Mouse (Mus musculus): ENCODE results near the gene Rabep1. TPM values are rescaled to one million over a fixed set of nuclear protein-coding genes. Genes with fewer than 3 reads are reported as not detected.
A peak's percentile ranks its signal among the peaks of the same experiment; 100 is the strongest.
"Not testable (repeated sequence)": the region's sequence is repeated elsewhere in the genome, so short reads cannot be mapped to it uniquely, and the experiment has no call there.

The Rabep1 gene
- polyA plus RNA-seq, 1 experiment from 2014 or later = 55.2 TPM

- Histone ChIP-seq H3K9ac (no peak overlapping the region), H3K9me3 (peaks cover 8% of the 10 kb centered on the region; the same call in 1 of the 2 replicates), H3K27ac (no peak overlapping the region), H3K27me3 (0 out of 2 replicates have a peak, but pooled peaks cover 3% of the 10 kb centered on the region), H3K36me3 (replicated peaks) (no peaks in the 10 kb centered on the region), H3K4me2 (no peak overlapping the region), H3K4me3 (replicated peaks) (no peak overlapping the region), H3K4me1 (no peaks in the 10 kb centered on the region)
- 96% methylated on average over 3 of the region's 3 CpGs for WGBS
- ATAC-seq (ENCODE audit: low FRiP score) = no peak
Measured at GRCm38 (mm10) chr11:70837031-70837430, 7.5 kb upstream of the Rabep1 start.

DNA sequence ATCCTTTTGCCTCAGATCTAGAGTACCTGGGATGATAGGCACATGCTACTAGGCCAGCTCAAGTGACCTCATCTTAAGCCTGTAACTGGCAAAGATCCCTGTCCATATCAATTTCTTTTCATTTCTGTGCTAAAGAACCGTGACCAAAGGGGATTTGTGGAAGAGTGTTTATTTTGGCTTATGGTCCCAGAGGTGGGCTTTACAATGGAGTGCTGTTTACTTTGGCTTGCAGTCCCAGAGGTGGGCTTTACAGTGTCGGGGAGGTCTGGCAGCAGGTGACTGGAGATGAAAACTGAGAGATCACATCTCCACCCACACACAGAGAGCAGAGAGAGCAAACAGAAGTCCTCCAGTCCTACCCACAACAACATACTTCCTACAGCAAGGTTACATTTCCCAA is 6.0 kb upstream of the Rabep1 start:
- H3K9ac ChIP-seq = no peak overlapping the region
- no peak overlapping the region for H3K27ac ChIP-seq
- no peaks in the 10 kb centered on the region for H3K36me3 ChIP-seq (replicated peaks)
- no peak for ATAC-seq (ENCODE audit: low FRiP score)
- H3K27me3 ChIP-seq = 0 out of 2 replicates have a peak, but pooled peaks cover 5% of the 10 kb centered on the region
- no peak overlapping the region for H3K4me2 ChIP-seq
- H3K4me3 ChIP-seq (replicated peaks) = no peak overlapping the region
- peaks cover 4% of the 10 kb centered on the region; the same call in 1 of the 2 replicates for H3K9me3 ChIP-seq
- no peaks in the 10 kb centered on the region for H3K4me1 ChIP-seq
- 66% methylated on average over 2 of the region's 2 CpGs for WGBS

DNA sequence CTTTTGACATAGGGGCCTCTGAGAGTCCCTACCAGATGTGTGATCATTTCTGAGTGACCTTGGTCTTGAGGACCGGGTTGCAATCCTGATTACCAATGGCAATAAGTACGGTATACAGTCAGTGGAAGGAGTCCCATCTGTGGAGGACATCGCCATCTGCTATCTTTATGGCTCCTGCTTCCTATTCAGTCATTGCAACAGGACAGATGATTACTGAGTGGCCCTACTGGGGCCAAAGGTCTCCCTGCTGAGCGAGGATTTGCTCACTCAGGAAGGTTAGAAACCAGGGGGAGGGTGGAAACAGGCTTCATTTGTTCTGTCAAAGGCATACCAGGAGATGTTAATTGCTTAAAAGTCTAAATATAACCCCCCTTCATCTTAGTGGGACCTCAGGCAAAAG is 1.6 kb upstream of the Rabep1 start:
- no peak overlapping the region for H3K4me3 ChIP-seq (replicated peaks)
- H3K9me3 ChIP-seq = no peaks in the 10 kb centered on the region
- H3K4me2 ChIP-seq = no peak overlapping the region
- WGBS = 67% methylated on average over 4 of the region's 4 CpGs
- no peak overlapping the region for H3K27ac ChIP-seq
- no peak for ATAC-seq (ENCODE audit: low FRiP score)
- peaks cover 19% of the 10 kb centered on the region for H3K4me1 ChIP-seq
- no peak overlapping the region for H3K9ac ChIP-seq
- H3K27me3 ChIP-seq = 0 out of 2 replicates have a peak, but pooled peaks cover 10% of the 10 kb centered on the region
- no peaks in the 10 kb centered on the region for H3K36me3 ChIP-seq (replicated peaks)

GRCm38 (mm10) chr11:70843701-70844551 is 652 bp upstream of the Rabep1 start:
- H3K27ac ChIP-seq = no peak overlapping the region
- 17% methylated on average over 12 of the region's 12 CpGs for WGBS

GRCm38 (mm10) chr11:70845457-70845978 is 940 bp downstream of the Rabep1 start:
- H3K9me3 ChIP-seq = no peaks in the 10 kb centered on the region
- 8% methylated on average over 19 of the region's 19 CpGs for WGBS
- H3K4me1 ChIP-seq = peaks cover 19% of the 10 kb centered on the region
- H3K27ac ChIP-seq = no peak overlapping the region
- no peaks in the 10 kb centered on the region for H3K36me3 ChIP-seq (replicated peaks)
- peak overlapping the region; percentile 99 for H3K9ac ChIP-seq
- no peak for ATAC-seq (ENCODE audit: low FRiP score)
- peak overlapping the region; percentile 99 for H3K4me3 ChIP-seq (replicated peaks)
- 0 out of 2 replicates have a peak, but pooled peaks cover 10% of the 10 kb centered on the region for H3K27me3 ChIP-seq
- peak overlapping the region; percentile 60 for H3K4me2 ChIP-seq

More at GRCm38 (mm10) chr11:70843701-70844551, 652 bp upstream of the Rabep1 start:
- Histone ChIP-seq H3K4me1 (peaks cover 19% of the 10 kb centered on the region), H3K4me2 (peak overlapping the region; percentile 60), H3K9me3 (no peaks in the 10 kb centered on the region), H3K9ac (peak overlapping the region; percentile 33; the same call in 1 of the 2 replicates), H3K27me3 (0 out of 2 replicates have a peak, but pooled peaks cover 10% of the 10 kb centered on the region), H3K4me3 (replicated peaks) (peak overlapping the region; percentile 99), H3K36me3 (replicated peaks) (no peaks in the 10 kb centered on the region)
- peak; percentile 31 for ATAC-seq (ENCODE audit: low FRiP score)

DNA sequence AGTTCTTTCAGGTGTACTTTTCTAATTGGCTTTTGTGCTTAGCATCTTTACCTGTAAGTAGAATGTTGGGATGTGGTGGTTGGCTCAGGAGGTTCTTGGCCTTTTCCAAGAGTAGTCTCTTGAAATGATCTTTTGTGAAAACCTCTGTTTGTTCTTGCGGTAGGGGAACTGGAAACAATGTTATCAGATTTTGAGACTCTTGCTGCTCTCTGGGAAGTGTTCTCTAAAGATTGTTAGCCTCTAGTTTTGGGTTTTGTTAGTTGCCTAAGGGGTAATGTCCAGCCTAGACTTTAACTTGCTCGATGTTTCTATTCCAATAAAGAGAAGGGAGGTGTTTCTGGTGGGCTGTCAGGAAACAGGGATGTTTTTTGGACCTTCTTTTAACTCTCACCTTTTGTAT is 1.5 kb downstream of the Rabep1 start:
- Histone ChIP-seq H3K36me3 (replicated peaks) (no peaks in the 10 kb centered on the region), H3K4me1 (peaks cover 19% of the 10 kb centered on the region), H3K4me3 (replicated peaks) (peak overlapping the region; percentile 99), H3K27ac (no peak overlapping the region), H3K9ac (peak overlapping the region; percentile 99; the same call in 1 of the 2 replicates), H3K4me2 (peak overlapping the region; percentile 60), H3K27me3 (0 out of 2 replicates have a peak, but pooled peaks cover 10% of the 10 kb centered on the region), H3K9me3 (no peaks in the 10 kb centered on the region)
- WGBS = 47% methylated on average over 2 of the region's 2 CpGs
- no peak for ATAC-seq (ENCODE audit: low FRiP score)

- Histone ChIP-seq H3K4me1 (no peaks in the 10 kb centered on the region), H3K4me3 (replicated peaks) (no peak overlapping the region), H3K9ac (no peak overlapping the region), H3K9me3 (no peaks in the 10 kb centered on the region), H3K27me3 (no peaks in the 10 kb centered on the region), H3K27ac (no peak overlapping the region), H3K36me3 (replicated peaks) (no peaks in the 10 kb centered on the region), H3K4me2 (no peak overlapping the region)
- no peak for ATAC-seq (ENCODE audit: low FRiP score)
- 86% methylated on average over 1 of the region's 1 CpGs for WGBS
Measured at GRCm38 (mm10) chr11:70860371-70860770, 15.8 kb downstream of the Rabep1 start.

DNA sequence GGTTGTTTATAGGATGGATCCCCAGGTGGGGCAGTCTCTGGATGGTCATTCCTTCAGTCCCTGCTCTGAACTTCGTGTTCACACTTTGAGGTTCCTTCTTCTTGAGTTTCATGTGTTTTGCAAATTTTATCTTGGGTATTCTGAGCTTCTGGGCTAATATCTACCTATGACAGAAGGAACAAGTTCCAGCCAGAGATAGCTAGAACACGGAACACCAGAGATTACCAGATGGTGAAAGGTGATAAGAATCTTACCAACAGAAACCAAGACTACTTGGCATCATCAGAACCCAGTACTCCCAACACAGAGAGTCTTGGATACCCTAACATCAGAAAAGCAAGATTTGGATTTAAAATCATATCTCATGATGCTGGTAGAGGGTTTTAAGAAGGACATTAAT is 18.6 kb downstream of the Rabep1 start:
- not testable (repeated sequence) for H3K4me1 ChIP-seq; H3K36me3 ChIP-seq (replicated peaks); H3K4me2 ChIP-seq; H3K9ac ChIP-seq; ATAC-seq (ENCODE audit: low FRiP score); H3K9me3 ChIP-seq; H3K4me3 ChIP-seq (replicated peaks); H3K27me3 ChIP-seq; H3K27ac ChIP-seq
- 85% methylated on average over 2 of the region's 2 CpGs for whole genome bisulfite sequencing

DNA sequence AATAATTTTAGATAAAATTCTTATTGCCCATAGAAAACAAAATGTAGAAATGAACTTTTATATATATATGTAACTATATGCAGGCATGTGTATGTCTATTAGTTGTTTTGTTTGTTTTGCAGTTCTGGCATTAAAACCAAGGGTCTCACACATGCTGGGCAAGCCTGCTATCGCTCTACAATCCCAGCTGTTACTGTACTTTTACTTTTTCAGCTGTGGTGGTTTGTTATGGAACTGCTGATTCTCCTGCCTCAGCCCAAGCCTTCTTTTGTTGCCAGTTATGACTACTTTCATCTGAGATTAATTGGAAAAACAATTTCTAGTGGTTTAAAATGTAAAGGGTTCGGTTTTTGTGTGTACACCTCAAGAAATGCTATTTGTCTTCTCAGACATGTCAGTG is 20.6 kb downstream of the Rabep1 start:
- ATAC-seq (ENCODE audit: low FRiP score) = no peak
- H3K4me3 ChIP-seq (replicated peaks) = no peak overlapping the region
- no peak overlapping the region for H3K9ac ChIP-seq
- H3K36me3 ChIP-seq (replicated peaks) = no peaks in the 10 kb centered on the region
- 88% methylated on average over 2 of the region's 2 CpGs for WGBS
- H3K4me2 ChIP-seq = no peak overlapping the region
- H3K27me3 ChIP-seq = no peaks in the 10 kb centered on the region
- no peaks in the 10 kb centered on the region for H3K9me3 ChIP-seq
- no peaks in the 10 kb centered on the region for H3K4me1 ChIP-seq
- no peak overlapping the region for H3K27ac ChIP-seq

- WGBS = 91% methylated on average over 3 of the region's 3 CpGs
- no peak for ATAC-seq (ENCODE audit: low FRiP score)
- H3K36me3 ChIP-seq (replicated peaks) = no peaks in the 10 kb centered on the region
- no peak overlapping the region for H3K27ac ChIP-seq
- no peaks in the 10 kb centered on the region for H3K27me3 ChIP-seq
- no peaks in the 10 kb centered on the region for H3K9me3 ChIP-seq
- H3K4me2 ChIP-seq = no peak overlapping the region
- no peak overlapping the region for H3K4me3 ChIP-seq (replicated peaks)
- no peak overlapping the region for H3K9ac ChIP-seq
- H3K4me1 ChIP-seq = peaks cover 4% of the 10 kb centered on the region; the same call in 1 of the 2 replicates
Measured at GRCm38 (mm10) chr11:70869263-70869662, 24.7 kb downstream of the Rabep1 start.

DNA sequence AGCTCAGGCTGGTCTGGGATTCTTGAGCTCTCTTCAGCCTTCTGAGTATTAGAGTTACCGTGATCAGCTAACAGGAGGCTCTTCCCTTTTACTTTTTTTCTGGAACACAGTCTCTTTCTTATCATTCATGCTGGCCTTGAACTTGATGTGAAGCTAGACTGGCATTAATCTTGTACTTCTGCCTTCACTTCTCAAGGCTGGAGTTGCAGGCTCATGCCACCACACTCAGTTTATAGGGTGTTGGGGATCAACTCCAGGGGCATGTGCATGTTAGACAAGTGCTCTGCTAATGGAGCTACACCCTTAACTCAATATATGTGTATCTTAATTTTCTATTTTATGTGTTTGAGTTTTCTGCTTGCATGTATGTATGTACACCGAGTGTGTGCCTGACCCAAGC is 25.2 kb downstream of the Rabep1 start:
- WGBS = 94% methylated on average over 2 of the region's 2 CpGs
- Histone ChIP-seq H3K4me1 (peaks cover 4% of the 10 kb centered on the region; the same call in 1 of the 2 replicates), H3K27me3 (no peaks in the 10 kb centered on the region), H3K9me3 (no peaks in the 10 kb centered on the region), H3K9ac (no peak overlapping the region), H3K4me2 (no peak overlapping the region), H3K36me3 (replicated peaks) (no peaks in the 10 kb centered on the region), H3K27ac (no peak overlapping the region), H3K4me3 (replicated peaks) (no peak overlapping the region)
- no peak for ATAC-seq (ENCODE audit: low FRiP score)

DNA sequence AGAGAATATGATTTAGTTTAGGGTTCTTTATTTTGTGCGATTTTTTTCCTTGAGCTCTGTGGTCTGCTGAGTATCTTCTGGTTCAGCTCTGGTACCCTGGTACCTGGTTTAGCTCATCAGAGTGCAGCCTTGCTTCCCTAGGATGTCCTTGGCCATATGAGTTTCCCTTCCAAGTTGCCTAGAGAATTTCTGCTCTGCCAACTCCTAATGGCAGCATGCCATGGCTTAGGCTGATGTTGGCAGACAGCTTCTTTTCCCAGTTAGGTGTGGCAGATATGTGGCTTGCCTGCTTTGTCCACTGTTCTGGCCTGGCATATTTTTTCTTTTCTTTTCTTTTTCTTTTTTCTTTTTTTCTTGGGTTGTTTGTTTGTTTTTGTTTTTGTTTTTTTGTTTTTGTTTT is 25.8 kb downstream of the Rabep1 start:
- Histone ChIP-seq H3K27ac (no peak overlapping the region), H3K4me3 (replicated peaks) (no peak overlapping the region), H3K36me3 (replicated peaks) (no peaks in the 10 kb centered on the region), H3K4me1 (peaks cover 4% of the 10 kb centered on the region; the same call in 1 of the 2 replicates), H3K27me3 (no peaks in the 10 kb centered on the region), H3K4me2 (no peak overlapping the region), H3K9ac (no peak overlapping the region), H3K9me3 (no peaks in the 10 kb centered on the region)
- no peak for ATAC-seq (ENCODE audit: low FRiP score)
- WGBS = 92% methylated on average over 1 of the region's 1 CpGs

All from forebrain, embryonic 12.5 days (tissue).